Mouse (Mus musculus) c-Kit-positive CD71-negative TER-119-negative erythroid progenitor cells, embryonic 14.5 days (primary cell): Measurements from ENCODE around the gene Rufy1.

Source experiments
- DNase-seq: peaks from one replicate; pipeline ENCODE4 v3.0.0-alpha.2; 2013; ENCODE audit warnings: low read depth

The Rufy1 gene

DNA sequence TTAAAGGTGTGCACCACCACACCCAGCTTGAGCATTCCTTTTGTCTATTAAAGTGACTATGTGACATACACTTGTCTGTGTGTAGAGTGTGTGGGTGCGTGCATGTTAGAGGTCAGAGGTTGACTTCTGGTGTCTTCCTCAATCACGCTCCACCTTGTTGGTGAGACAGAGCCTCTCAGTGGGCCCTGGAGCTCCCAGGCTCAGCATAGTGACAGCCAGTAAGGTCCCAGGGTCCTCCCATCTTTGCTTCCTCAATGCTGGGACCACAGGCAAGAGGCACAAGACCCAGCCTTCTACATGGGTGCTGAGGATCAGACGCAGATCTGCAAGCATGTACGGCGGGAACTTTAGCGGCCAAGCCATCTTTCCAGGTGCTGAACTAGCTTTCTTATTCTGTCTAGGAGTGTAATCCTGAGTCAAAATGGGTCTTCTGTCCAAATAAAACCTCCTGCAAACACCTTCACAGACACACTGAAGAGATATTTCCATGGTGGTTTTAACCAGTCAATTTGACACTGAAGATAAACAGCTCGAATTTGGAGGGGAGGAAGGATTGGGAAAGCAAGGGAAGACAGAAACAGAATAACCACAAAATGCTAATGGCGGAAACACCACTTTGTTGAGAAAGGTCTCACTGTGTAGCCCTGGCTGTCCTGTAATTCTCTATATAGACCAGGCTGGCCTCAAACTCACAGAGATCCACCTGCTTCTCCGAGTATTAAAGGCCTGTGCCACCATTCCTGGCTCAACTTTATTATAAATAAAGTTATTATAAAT lies 84.5 kb downstream of the Rufy1 start:
- DNase-seq, result no peak

DNA sequence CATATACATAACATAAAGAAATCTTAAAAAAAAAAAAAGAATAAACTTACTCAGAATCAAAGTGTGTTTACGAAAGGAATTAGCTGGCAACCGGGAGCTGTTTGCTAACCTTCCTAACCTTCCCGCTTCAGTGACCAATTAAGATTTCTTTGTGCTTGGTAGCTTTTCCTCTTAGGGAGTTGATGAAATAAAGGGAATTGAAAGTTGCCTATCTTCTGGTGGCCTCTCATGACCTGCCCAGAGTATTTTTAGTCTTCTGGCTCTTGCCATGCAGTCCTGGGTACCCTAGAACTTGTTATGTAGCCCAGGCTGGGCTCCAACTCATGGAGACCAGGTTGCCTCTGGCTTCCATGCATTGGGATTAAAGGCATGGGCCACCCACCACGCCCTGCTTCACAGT lies 85.4 kb downstream of the Rufy1 start:
- DNase-seq, result no peak
